Mouse (Mus musculus): Measurements from ENCODE around the gene Wdr62. TPM values are rescaled to one million over a fixed set of nuclear protein-coding genes. Genes with fewer than 3 reads are reported as not detected.

Wdr62 gene
- polyA plus RNA-seq, 1 experiment: 27.0 TPM

GRCm38 (mm10) chr7:30294296-30294695 lies 14.1 kb upstream of the Wdr62 start:
- Histone ChIP-seq H3K4me1 (ENCODE audit: control insufficient read depth, insufficient read depth, low read length) (no peaks in the 10 kb centered on the region), H3K9me3 (replicated peaks; ENCODE audit: control insufficient read depth, insufficient read depth, low read length, poor library complexity, severe bottlenecking) (no peaks in the 10 kb centered on the region), H3K27me3 (ENCODE audit: control insufficient read depth, insufficient read depth, low read length, poor library complexity, severe bottlenecking) (no peaks in the 10 kb centered on the region), H3K27ac (ENCODE audit: insufficient read depth, low read length) (no peak overlapping the region), H3K9ac (ENCODE audit: low read depth, poor library complexity, severe bottlenecking) (no peak overlapping the region), H3K36me3 (ENCODE audit: control insufficient read depth, insufficient read depth, low read length, poor library complexity, severe bottlenecking) (no peaks in the 10 kb centered on the region), H3K4me3 (ENCODE audit: low read depth, low read length) (no peak overlapping the region)
- TF ChIP-seq EP300 (IDR thresholded peaks at IDR 0.05; ENCODE audit: insufficient read depth, low read depth, low read length) (no peak), POLR2A (IDR thresholded peaks at IDR 0.05; ENCODE audit: insufficient read depth, low read length) (no peak), CTCF (IDR thresholded peaks at IDR 0.05; ENCODE audit: low read depth, low read length) (no peak)

GRCm38 (mm10) chr7:30293795-30294194 lies 13.6 kb upstream of the Wdr62 start:
- no peaks in the 10 kb centered on the region for H3K27me3 ChIP-seq (ENCODE audit: control insufficient read depth, insufficient read depth, low read length, poor library complexity, severe bottlenecking)
- H3K4me3 ChIP-seq (ENCODE audit: low read depth, low read length): no peak overlapping the region
- H3K36me3 ChIP-seq (ENCODE audit: control insufficient read depth, insufficient read depth, low read length, poor library complexity, severe bottlenecking): no peaks in the 10 kb centered on the region
- TF ChIP-seq POLR2A (IDR thresholded peaks at IDR 0.05; ENCODE audit: insufficient read depth, low read length) (no peak), CTCF (IDR thresholded peaks at IDR 0.05; ENCODE audit: low read depth, low read length) (no peak), EP300 (IDR thresholded peaks at IDR 0.05; ENCODE audit: insufficient read depth, low read depth, low read length) (no peak)
- no peak overlapping the region for H3K9ac ChIP-seq (ENCODE audit: low read depth, poor library complexity, severe bottlenecking)
- H3K27ac ChIP-seq (ENCODE audit: insufficient read depth, low read length): no peak overlapping the region
- H3K9me3 ChIP-seq (replicated peaks; ENCODE audit: control insufficient read depth, insufficient read depth, low read length, poor library complexity, severe bottlenecking): no peaks in the 10 kb centered on the region
- no peaks in the 10 kb centered on the region for H3K4me1 ChIP-seq (ENCODE audit: control insufficient read depth, insufficient read depth, low read length)

GRCm38 (mm10) chr7:30291215-30292131 lies 11.3 kb upstream of the Wdr62 start, which contains the start of gene Clip3:
Gene Clip3, plus strand, starts transcription at chr7:30291728.
- no peaks in the 10 kb centered on the region for H3K4me1 ChIP-seq (ENCODE audit: control insufficient read depth, insufficient read depth, low read length)
- H3K27me3 ChIP-seq (ENCODE audit: control insufficient read depth, insufficient read depth, low read length, poor library complexity, severe bottlenecking): no peaks in the 10 kb centered on the region
- H3K9me3 ChIP-seq (replicated peaks; ENCODE audit: control insufficient read depth, insufficient read depth, low read length, poor library complexity, severe bottlenecking): no peaks in the 10 kb centered on the region
- H3K27ac ChIP-seq (ENCODE audit: insufficient read depth, low read length): no peak within 1 kb of the TSS
- TF ChIP-seq POLR2A (IDR thresholded peaks at IDR 0.05; ENCODE audit: insufficient read depth, low read length) (no peak), EP300 (IDR thresholded peaks at IDR 0.05; ENCODE audit: insufficient read depth, low read depth, low read length) (no peak), CTCF (IDR thresholded peaks at IDR 0.05; ENCODE audit: low read depth, low read length) (no peak)
- H3K36me3 ChIP-seq (ENCODE audit: control insufficient read depth, insufficient read depth, low read length, poor library complexity, severe bottlenecking): no peaks in the 10 kb centered on the region
- peak within 1 kb of the TSS; percentile 23 for H3K9ac ChIP-seq (ENCODE audit: low read depth, poor library complexity, severe bottlenecking)
- H3K4me3 ChIP-seq (ENCODE audit: low read depth, low read length): peak within 1 kb of the TSS; percentile 84

DNA sequence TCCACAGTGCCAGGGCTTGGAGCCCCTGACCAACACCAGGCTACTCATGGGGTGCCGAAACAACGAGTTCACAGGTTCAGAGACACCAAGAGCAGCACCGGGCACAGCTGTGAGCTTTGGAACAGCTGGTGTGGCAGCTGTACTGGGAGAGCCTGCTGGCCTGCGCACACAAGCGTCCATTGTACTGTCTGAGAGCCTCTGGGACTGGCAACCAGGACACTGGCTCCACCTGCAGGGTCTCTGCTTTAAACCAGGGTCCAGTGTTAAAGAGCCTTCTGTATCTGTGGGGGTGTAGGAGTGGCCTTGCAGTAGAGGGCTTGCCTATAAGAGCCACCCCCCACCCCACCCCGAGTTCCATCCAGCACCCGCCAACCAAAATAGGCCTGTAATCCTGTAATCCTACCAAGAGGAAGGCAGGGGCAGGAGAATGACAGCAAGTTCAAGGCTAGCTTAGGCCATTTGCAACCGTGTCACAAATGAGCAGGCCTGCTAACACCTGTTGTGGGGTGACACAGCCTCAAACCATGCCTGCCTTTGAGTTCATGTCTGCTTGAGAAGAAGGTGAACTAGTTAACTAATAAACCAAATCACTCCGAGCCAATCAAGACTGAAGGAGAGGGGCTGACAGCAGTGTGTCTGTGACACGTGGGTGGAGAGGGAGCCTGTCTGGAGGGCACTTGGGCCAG lies 9.6 kb upstream of the Wdr62 start:
- Histone ChIP-seq H3K9me3 (replicated peaks; ENCODE audit: control insufficient read depth, insufficient read depth, low read length, poor library complexity, severe bottlenecking) (no peaks in the 10 kb centered on the region), H3K36me3 (ENCODE audit: control insufficient read depth, insufficient read depth, low read length, poor library complexity, severe bottlenecking) (no peaks in the 10 kb centered on the region), H3K9ac (ENCODE audit: low read depth, poor library complexity, severe bottlenecking) (no peak overlapping the region), H3K4me3 (ENCODE audit: low read depth, low read length) (no peak overlapping the region), H3K27ac (ENCODE audit: insufficient read depth, low read length) (no peak overlapping the region), H3K27me3 (ENCODE audit: control insufficient read depth, insufficient read depth, low read length, poor library complexity, severe bottlenecking) (no peaks in the 10 kb centered on the region), H3K4me1 (ENCODE audit: control insufficient read depth, insufficient read depth, low read length) (no peaks in the 10 kb centered on the region)
- TF ChIP-seq EP300 (IDR thresholded peaks at IDR 0.05; ENCODE audit: insufficient read depth, low read depth, low read length): no peak
- TF ChIP-seq CTCF (IDR thresholded peaks at IDR 0.05; ENCODE audit: low read depth, low read length): peak; percentile 15

DNA sequence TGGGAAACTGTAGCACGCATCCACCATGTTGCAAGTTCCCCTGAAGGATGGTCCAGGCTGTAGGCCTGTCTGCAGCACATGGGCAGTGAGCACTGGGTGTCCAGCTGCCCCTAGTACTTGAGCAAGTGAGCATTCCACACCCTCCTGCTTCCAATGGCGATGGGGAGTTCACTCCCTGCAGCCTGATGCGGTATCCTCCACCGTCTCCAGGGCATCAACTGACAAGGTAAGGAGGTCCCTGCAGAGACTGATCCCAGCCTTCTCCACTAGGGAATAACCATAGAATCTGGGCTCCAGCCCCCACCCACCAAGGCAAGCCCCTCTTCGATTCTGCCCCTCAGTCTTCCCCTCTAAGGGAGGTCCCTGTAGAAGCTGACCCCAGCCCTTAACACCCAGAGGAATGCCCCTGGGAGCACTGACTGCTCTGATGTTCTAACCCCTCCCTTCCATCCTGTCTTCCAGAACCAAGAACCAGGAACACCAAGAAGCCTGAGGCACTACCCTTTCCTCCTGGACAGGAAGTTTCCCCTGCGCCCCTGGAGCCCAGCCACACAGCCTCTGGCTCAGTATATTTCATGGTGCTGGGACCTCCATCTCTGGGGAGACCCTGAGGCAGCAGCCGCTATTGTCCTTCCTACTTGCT lies 9.0 kb upstream of the Wdr62 start:
- Histone ChIP-seq H3K27ac (ENCODE audit: insufficient read depth, low read length) (no peak overlapping the region), H3K4me1 (ENCODE audit: control insufficient read depth, insufficient read depth, low read length) (no peaks in the 10 kb centered on the region), H3K27me3 (ENCODE audit: control insufficient read depth, insufficient read depth, low read length, poor library complexity, severe bottlenecking) (no peaks in the 10 kb centered on the region), H3K9ac (ENCODE audit: low read depth, poor library complexity, severe bottlenecking) (no peak overlapping the region), H3K9me3 (replicated peaks; ENCODE audit: control insufficient read depth, insufficient read depth, low read length, poor library complexity, severe bottlenecking) (no peaks in the 10 kb centered on the region), H3K4me3 (ENCODE audit: low read depth, low read length) (no peak overlapping the region), H3K36me3 (ENCODE audit: control insufficient read depth, insufficient read depth, low read length, poor library complexity, severe bottlenecking) (no peaks in the 10 kb centered on the region)
- TF ChIP-seq CTCF (IDR thresholded peaks at IDR 0.05; ENCODE audit: low read depth, low read length): no peak
- no peak for TF ChIP-seq EP300 (IDR thresholded peaks at IDR 0.05; ENCODE audit: insufficient read depth, low read depth, low read length)
- no peak for TF ChIP-seq POLR2A (IDR thresholded peaks at IDR 0.05; ENCODE audit: insufficient read depth, low read length)

Measured in ES-Bruce4 (cell line).